Mouse (Mus musculus) olfactory bulb, adult 2 months (tissue): Measurements from ENCODE around the gene Tshz2.

ENCODE experiments used
- CTCF ChIP-seq: fragments of 200-500 bp; IDR thresholded peaks from 2 replicates; pipeline ENCODE4 v1.5.1; 2012; ENCODE audit warnings: low read depth, mild to moderate bottlenecking, low read length, moderate library complexity; ENCODE audit not compliant: insufficient read depth
- POLR2A ChIP-seq: fragments of 200-500 bp; IDR thresholded peaks from 2 replicates; pipeline ENCODE4 v1.6.1; 2012; ENCODE audit warnings: mild to moderate bottlenecking, low read depth, low read length, moderate library complexity; ENCODE audit not compliant: insufficient read depth

- TF ChIP-seq POLR2A (no peak), CTCF (no peak)
Measured at GRCm38 (mm10) chr2:169982925-169983324, 350.1 kb downstream of the Tshz2 start.
